Mouse (Mus musculus): ENCODE data around the gene Cckbr.
"Not testable (repeated sequence)": the region's sequence is repeated elsewhere in the genome, so short reads cannot be mapped to it uniquely, and the experiment has no call there.

The Cckbr gene

GRCm38 (mm10) chr7:105437979-105438772 is 12.6 kb downstream of the Cckbr start:
- no peak for DNase-seq (ENCODE audit: low spot score)

GRCm38 (mm10) chr7:105441426-105441825 is 15.9 kb downstream of the Cckbr start:
- DNase-seq (ENCODE audit: low spot score), result no peak

DNA sequence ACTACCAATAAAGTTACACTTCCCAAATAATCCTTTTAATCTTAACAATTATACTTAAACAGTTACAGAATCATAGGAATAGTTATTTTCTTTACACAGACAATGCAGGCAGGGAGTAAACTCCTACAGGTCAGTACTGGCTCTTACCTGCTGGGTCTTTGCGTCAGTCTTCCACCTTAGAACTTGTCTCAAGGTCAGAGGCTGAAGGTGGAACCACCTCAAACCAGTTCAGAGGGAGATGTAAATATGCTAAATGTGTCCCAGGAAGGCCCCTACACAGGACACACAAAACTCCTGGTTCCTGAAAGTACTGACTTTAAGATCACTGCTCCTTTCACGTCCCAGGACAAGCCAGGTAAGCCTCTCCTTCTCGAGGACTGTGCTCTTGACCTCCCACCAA is 19.5 kb downstream of the Cckbr start:
- DNase-seq (ENCODE audit: low spot score), result no peak

DNA sequence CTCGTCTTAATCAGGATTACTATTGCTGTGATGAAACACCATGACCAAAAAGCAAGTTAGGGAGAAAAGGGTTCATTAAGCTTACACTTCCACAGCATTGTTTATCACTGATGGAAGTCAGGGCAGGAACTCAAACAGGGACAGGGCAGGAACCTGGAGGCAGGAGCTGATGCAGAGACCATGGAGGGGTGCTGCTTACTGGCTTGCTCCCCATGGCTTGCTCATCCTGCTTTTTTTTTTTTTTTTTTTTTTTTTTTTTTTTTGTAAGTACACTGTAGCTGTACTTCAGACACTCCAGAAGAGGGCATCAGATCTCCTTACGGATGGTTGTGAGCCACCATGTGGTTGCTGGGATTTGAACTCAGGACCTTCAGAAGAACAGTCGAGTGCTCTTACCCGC is 27.8 kb downstream of the Cckbr start:
- not testable (repeated sequence) for DNase-seq (ENCODE audit: low spot score)

DNA sequence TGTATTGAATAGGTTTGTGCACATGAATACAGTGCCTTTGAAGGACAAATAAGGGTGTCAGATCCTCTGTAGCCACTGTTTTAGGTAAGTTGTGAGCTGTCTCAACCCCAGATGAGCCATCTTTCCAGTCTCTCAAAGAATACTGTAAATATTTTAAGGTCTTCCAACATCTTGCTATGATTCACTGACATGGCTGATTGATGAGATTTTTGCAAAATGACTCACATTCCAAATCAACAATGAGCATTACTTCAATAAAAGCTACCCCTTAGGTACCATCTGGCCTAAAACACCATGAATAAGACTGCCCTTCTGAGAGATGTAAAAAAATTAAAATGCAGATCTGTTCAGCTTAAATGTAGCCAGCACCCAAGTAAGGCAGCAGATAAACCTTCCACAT is 33.0 kb downstream of the Cckbr start:
- DNase-seq (ENCODE audit: low spot score), result no peak

DNA sequence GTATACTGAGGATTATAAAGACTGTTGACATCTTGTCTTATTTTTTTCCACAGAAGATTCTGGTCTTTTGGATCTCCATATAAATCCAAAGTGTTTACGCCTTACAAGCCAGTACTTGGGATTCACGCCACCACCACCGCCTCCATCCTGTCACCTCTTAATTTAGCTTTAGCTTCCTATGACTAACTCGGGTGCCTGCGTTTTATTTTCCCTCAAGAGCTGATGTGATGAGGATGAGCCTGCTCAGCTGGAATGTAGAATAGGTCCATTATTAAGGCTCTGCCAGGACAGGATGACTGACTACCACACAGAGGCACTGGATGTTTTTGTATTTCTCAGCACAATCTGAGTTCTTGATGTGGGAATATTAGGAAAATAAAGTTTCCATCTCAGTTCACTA is 40.0 kb downstream of the Cckbr start:
- not testable (repeated sequence) for DNase-seq (ENCODE audit: low spot score)

- DNase-seq (ENCODE audit: low spot score), result no peak
Observed at GRCm38 (mm10) chr7:105472607-105473006, 47.1 kb downstream of the Cckbr start.

- DNase-seq (ENCODE audit: low spot score), result no peak
Observed at GRCm38 (mm10) chr7:105474771-105475315, 49.3 kb downstream of the Cckbr start.

- DNase-seq (ENCODE audit: low spot score), result no peak
Observed at GRCm38 (mm10) chr7:105475396-105475949, 49.9 kb downstream of the Cckbr start.

GRCm38 (mm10) chr7:105476683-105477432 is 51.3 kb downstream of the Cckbr start:
- DNase-seq (ENCODE audit: low spot score), result no peak

DNA sequence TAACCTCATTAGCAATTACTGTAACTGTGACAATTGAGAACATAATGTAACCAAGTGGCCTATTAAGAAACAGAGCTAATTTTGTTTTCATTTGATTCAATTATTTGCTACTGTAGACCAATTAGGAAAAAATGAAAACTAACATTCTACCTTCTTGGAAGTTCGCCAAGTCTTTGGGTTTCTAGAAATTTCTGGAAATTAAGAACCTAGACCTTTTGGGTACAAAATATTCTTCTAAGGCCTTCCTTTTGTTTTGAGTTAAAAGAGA is 51.8 kb downstream of the Cckbr start:
- no peak for DNase-seq (ENCODE audit: low spot score)

DNA sequence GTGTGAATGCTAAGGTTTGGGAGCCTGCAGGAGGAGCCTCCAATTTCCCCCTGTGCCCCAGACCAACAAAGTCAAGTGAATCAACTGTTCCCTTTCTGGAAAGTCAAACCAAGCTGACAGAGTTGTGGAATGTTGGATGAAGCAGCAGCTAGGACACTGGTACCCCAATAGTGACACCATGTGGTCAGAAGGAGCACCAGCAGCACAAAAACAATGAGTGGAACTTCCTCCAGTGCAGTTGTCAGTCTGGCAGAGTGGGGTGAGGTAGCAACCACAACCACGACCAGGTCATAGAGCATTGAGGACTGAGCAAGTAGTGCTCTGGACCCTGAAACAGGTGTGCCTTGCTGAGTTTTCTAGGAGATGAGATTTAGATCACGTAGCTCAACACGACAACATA is 52.3 kb downstream of the Cckbr start:
- DNase-seq (ENCODE audit: low spot score), result peak; percentile 46

- DNase-seq (ENCODE audit: low spot score), result no peak
Observed at GRCm38 (mm10) chr7:105478344-105478743, 52.8 kb downstream of the Cckbr start.

- no peak for DNase-seq (ENCODE audit: low spot score)
Observed at GRCm38 (mm10) chr7:105479232-105479631, 53.7 kb downstream of the Cckbr start.

DNA sequence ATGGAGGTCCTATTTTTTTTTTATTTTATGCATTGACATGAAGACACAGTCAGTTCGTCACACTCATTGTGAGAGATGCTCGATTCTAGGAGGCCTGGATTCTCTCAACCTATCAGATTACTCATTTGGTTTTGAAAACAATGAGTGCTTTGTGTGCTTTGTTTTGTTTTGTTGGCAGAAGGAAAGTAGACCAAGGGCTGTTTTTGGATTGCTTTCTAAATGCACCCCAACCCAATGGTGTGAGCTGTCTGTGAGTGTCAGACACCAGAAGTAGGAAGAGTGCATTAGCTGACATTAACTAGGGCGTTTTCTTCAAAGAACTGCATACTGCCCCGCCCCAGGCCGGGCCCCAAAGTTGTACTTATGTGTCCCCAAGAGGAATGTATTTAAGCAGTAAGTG is 54.5 kb downstream of the Cckbr start:
- no peak for DNase-seq (ENCODE audit: low spot score)

GRCm38 (mm10) chr7:105480561-105481504 is 55.3 kb downstream of the Cckbr start:
- DNase-seq (ENCODE audit: low spot score), result no peak

- DNase-seq (ENCODE audit: low spot score), result no peak
Observed at GRCm38 (mm10) chr7:105481505-105482411, 56.2 kb downstream of the Cckbr start, which contains the start of gene Cavin3. Cavin3 (minus strand) TSS chr7:105482300.

DNA sequence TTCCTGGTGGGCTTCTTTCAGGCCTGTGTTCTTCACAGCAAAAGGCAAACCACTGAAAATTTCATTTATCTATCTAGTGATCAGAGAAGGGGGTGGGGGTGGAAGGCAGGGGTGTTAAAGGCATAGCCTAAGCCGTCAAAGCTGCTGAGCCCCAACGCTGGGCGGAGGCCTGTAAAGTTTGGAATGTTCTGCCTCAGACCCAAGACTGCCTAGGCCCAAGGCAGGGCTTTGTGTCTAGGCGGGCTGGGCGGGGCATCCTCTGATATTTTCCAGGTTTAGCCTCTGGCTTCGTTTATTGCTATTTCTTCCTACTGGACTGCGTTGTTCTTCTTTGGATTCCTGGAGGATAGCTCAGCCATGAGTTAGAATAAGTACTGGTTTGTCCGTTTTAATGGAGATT is 56.9 kb downstream of the Cckbr start:
- DNase-seq (ENCODE audit: low spot score), result no peak

DNA sequence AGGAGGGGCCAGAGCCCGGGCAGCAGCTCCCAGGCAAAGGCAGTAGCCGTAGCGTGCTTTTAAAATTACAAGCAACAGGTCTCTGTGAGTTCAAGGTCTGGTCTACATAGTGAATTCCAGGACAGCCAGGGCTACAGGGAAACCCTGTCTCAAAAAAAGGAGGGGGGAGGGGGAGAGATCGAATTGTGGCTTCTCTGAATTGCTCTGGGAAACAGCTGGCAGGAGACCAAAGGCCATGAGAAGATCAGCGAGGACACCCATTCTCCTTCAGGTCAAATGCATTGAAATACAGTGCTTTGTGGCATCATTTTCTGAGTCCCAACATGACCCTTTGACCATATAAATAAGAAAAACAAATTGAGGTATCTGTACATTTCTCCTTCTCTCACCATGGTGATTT is 59.5 kb downstream of the Cckbr start:
- no peak for DNase-seq (ENCODE audit: low spot score)

- DNase-seq (ENCODE audit: low spot score), result peak; percentile 51
Observed at GRCm38 (mm10) chr7:105487104-105487876, 61.8 kb downstream of the Cckbr start.

All from layer of hippocampus, adult 9-10 months (tissue).